Mouse (Mus musculus) T-helper 2 cell (primary cell): ENCODE measurements around the gene Pianp.

Experiments
- in situ Hi-C: fragments of 300-600 bp; cut with MboI, MseI; formaldehyde crosslinking; loops from one replicate; pipeline ENCODE4 v1.15.1; 2025; ENCODE audit warnings: high pct_unique_total_duplicates

The Pianp gene

DNA sequence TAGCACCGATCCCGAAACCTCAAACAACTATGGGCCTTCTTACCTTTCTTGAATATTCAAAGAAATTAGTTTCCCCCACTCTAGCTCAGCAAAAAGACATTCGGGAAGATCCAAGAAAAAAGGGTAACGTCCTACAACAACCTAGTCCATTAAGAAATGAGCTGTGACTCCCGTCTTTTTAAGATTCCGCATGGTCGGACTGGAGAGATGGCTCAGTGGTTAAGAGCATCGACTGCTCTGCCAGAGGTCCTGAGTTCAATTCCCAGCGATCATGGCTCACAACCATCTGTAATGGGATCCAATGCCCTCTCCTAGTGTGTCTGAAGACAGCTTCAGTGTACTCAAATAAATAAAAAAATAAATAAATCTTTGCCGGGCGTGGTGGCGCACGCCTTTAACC is 11.6 kb downstream of the Pianp start:
- in situ Hi-C loops, result loop anchor here (5.0 kb wide), 1 partner anchor 71 kb away; no protein-coding TSS in a partner anchor

DNA sequence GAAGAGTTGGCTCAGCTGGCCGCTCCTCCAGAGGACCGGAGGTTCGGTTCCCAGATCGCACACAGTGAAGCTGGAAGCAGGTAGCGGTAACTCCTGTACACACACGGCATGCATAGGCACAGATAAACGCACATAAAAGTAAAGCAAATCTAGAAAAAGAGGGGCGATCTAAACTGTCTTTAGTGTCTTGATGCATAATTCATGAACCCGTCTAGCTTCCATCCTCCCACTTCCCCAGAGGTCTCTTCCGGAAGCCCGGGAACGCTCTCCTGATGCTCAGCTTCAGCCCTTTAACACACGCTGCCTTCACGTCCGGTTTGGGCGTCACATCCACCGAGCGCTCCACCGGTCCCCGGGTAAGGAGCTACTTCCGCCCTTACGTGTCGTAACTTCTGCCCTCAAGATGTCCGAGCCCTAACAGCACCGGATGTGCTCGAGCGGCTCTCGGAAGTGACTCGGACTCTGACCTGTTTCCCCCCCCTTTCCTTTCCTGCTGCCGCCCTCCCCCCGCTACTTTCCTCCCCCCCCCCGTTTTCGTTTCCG is 12.2 kb downstream of the Pianp start:
- in situ Hi-C loops, result loop anchor here (5.0 kb wide), 1 partner anchor 71 kb away; no protein-coding TSS in a partner anchor

DNA sequence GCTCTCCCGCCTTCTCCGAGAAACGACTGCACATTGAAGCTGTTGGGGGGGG is 12.5 kb downstream of the Pianp start, which contains the start of gene Zfp384:
Zfp384 (plus strand) TSS at position 17 of the 52 bp plus-strand sequence.
- in situ Hi-C loops, result loop anchor here (5.0 kb wide), 1 partner anchor 72 kb away; no protein-coding TSS in a partner anchor

DNA sequence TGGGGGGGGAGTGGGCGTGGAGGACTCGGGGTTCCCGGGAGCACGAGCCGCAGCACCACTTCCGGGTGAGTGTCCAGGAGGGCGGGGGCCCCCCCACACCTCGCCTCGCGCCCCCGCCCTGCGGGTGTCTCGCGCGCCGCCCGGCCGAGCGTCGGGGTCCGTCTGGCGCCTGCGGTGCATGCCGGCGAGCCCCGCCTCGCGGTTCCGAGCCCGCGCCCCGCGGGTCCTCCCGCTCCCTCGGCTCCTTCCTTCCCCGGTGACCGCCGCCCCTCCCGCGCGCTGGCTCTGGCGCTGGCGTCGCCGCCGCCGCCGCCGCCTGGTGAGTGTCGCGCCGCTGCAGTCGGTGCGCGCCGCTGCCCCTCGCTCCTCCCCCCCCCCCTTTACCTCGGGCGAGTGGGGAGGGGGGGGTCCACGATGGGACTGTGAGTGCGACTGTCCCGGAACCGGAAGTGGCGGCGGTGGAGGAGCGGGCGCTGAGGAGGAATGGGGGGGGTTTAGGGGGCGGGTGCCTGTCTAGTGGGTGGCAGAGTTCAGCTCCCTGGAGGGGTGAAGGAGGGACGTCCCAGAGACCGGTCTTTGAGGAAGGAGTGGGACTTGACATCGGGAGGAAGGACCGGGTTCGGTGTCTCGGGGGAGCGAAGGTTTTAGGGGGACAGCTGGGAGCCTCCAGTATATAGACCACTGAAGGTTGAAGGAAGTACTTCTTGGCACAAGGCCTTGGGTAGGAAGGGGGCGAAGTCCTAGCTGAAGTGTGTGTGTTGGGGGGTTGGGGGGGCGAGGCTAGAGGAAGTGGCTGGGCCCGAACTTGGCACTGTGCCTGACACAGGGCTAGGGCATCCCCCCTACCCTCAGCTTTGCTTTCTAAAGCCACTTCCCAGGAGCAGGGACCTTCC is 12.9 kb downstream of the Pianp start:
- in situ Hi-C loops, result loop anchor here (5.0 kb wide), 1 partner anchor 72 kb away; no protein-coding TSS in a partner anchor

DNA sequence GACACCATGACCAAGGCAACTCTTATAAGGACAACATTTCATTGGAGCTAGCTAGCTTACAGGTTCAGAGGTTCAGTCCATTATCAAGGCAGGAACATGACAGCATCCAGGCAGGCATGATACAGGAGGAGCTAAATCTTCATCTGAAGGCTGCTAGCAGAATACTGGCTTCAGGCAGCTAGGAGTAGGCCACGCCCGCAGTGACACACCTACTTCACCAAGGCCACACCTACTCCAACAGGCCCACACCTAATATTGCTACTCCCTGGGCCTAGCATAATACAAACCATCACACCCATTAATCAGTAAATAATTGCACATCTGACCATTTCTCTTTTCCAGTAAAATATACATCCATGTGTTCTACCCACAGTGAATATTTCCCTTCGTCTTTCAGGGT is 21.2 kb downstream of the Pianp start:
- in situ Hi-C loops, result no loop called here

DNA sequence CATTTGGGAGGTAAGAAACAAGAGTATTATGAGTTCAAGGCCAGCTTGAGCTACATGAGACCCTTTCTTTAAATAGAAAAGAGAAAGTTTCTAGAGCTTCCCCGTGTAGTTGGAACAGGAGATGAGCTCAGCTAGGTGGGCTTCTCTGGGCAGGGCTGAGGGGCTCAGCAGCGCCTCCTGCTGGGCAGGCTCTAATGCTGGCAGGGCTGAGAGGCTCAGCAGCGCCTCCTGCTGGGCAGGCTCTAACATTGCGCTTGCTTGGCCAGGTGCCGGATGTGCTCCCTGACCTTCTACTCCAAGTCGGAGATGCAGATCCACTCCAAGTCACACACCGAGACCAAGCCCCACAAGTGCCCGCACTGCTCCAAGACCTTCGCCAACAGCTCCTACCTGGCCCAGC is 34.0 kb downstream of the Pianp start:
- in situ Hi-C loops, result loop anchor here (10.0 kb wide), 1 partner anchor 176 kb away; the partner anchor contains the start of gene P3h3

DNA sequence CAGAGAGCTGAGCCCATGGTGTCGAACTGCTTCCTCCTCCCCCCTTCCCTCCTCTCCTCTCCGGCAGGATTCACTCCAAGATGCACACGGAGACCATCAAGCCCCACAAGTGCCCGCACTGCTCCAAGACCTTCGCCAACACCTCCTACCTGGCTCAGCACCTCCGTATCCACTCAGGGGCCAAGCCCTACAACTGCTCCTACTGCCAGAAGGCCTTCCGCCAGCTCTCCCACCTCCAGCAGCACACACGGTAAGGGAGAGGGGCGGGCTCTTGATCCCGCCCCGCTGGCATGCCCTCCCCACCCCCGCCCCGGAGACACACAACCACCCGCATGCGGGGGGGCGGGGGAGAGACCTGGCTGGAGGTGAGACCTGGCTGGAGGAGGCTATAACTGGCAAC is 35.1 kb downstream of the Pianp start:
- in situ Hi-C loops, result loop anchor here (10.0 kb wide), 1 partner anchor 177 kb away; the partner anchor contains the start of gene P3h3

DNA sequence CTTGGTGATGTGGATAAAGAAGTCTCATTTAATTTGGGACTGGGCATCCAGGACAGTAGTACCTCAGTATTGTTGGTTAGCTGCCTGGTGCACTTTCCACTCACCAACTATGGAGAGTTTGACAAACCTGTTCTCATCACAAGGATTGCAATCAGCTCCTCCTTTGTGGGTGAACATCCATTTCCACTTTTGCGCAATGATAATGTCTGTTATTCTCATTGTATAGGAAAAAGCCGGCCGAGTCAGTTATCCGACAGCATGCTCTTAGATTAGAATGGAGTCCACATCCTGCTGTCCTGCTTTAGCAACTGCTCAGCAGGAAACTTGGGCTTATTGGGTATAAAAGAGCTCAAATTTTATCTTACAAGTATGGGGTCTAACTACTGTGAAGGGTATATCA is 42.2 kb downstream of the Pianp start:
- in situ Hi-C loops, result loop anchor here (10.0 kb wide), 1 partner anchor 184 kb away; the partner anchor contains the start of gene P3h3

DNA sequence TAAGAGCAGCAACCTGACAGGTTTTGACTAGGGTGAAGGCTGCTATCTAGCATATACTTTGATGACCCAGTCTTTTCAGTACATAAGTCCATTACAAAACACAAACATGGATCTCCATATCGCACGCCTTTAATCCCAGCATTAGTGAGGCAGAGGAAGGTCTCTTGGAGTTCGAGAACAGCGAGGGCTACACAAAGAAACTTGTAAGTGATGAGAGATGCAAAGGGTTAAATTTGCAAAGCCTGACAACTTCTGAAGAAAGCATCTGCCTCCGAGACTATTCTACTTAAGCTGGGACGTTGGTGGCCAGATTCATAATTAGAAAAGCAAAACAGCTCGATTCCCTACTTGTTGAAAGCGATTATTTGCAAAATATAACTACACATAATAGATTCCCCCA is 42.6 kb downstream of the Pianp start:
- in situ Hi-C loops, result loop anchor here (10.0 kb wide), 1 partner anchor 184 kb away; the partner anchor contains the start of gene P3h3

DNA sequence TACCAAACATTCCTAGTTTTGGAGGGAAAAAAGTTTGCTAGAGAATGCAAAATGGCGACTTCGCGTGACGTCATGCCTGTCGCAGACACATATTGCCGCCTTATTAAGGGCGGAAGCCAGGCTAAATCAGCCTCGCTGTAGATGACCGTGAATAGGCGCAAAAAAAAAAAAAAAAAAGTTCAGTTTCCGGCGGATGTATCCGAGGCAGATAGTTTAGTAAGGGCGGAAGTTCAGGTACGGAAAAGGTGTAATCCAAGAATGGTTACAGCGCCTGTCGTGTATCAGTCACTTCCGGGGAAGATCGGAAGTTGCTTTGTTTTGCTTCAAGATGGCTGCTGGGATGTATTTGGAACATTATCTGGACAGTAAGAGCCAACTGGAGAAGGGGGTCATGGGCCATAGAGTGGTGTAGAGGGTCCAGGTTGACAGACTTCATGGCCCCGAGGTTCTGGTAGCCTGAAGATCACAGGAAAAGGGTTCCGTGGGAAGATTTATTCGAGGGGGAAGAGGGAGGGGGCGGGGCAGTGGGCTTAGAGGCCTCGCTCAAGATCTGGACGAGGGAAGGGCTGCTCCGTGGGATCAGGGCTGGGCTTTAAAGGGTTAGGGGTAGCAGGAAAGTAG is 43.1 kb downstream of the Pianp start, which contains the start of gene Ing4:
Ing4 (plus strand) TSS at position 228 of the 621 bp plus-strand sequence.
- in situ Hi-C loops, result loop anchor here (10.0 kb wide), 1 partner anchor 185 kb away; the partner anchor contains the start of gene P3h3

DNA sequence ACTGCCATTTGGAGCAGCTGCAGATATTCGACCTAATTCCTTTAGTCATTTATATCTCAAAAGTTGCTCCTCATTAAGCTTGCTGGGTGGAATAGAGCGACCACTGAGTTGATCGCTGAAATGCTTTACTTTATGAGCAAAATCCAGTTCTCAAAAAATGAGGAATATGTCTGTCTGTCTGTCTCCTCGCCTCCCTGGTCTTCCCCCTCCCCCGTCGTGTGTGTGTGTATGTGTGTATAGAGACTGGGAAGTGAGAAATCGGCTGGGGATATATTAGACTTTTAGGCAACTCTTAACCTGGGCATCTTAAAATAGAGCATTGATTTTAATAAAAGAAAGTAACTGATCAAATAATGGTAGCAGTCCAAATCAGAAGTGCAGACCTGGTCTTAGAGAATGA is 43.7 kb downstream of the Pianp start:
- in situ Hi-C loops, result no loop called here

DNA sequence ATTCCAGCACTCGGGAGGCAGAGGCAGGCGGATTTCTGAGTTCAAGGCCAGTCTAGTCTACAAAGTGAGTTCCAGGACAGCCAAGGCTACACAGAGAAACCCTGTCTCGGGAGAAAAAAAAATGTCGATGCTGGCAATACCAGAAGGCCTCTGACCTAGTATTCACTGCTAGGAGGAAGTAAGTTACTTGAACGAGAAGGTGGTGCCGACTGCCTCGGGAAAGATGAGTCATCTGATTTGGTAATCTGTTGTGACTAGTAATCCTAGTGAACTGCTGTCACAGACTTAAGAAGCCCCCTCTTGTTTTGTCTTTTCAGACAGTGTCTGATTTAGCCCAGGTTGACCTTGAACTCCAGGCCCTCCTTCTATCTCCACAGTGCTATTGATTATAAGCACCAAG is 44.6 kb downstream of the Pianp start:
- in situ Hi-C loops, result no loop called here

DNA sequence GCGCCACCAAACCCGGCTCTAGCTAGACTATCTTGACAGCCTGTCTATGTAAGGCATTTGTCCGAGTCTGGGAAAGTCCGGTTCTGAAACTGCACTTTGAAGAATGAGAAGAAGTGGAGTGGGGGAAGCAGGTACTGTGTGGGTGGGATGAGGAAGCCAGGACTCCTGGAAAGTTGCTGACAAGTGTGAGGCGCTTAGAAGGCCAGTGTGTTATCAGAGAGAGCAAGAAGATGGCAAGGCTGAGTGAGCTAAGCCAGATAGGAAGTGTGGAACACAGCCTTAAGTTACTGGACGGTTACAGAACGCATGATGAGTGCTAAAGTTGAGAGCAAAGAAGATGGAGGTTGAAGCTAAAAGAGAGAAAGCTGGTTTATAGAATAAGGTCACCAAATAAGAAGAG is 45.6 kb downstream of the Pianp start:
- in situ Hi-C loops, result no loop called here

DNA sequence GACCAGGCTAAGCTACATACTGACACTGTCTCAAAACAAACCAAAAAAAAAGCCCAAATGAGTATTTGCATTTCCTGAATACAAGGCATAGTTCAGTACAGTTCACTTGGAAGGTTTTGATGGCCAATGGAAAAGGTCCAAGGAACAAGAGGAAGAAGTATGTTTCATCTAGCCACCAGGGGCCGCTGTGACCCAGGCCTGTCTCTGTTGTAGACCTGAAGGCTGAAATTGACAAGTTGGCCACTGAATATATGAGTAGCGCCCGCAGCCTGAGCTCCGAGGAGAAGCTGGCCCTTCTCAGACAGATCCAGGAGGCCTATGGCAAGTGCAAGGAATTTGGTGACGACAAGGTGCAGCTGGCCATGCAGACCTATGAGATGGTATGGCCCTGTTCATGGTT is 50.2 kb downstream of the Pianp start:
- in situ Hi-C loops, result loop anchor here (5.0 kb wide), 1 partner anchor 36 kb away; no protein-coding TSS in a partner anchor

DNA sequence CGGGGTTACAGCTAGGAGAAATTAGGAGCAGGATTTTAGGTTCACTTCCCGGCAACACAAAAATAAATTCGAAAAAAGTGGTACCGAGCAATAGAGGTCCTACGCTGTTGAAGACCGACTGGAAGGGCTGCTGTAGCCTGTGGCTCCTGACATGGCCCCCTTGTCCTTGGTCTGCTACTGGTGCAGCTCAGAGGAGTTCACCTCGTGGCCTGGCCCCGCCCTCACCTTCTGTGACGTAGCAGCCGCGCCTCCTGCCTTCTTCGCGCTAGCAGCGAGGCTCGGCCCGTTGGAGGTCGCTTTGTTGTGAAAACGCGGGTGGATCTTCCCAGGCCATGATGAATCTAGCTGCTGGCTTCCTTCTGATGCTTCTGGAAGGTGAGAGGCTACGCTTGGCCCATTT is 53.2 kb downstream of the Pianp start, which contains the start of gene Acrbp:
Acrbp (plus strand) TSS at position 12 of the 400 bp plus-strand sequence.
- in situ Hi-C loops, result loop anchor here (5.0 kb wide), 1 partner anchor 33 kb away; no protein-coding TSS in a partner anchor

DNA sequence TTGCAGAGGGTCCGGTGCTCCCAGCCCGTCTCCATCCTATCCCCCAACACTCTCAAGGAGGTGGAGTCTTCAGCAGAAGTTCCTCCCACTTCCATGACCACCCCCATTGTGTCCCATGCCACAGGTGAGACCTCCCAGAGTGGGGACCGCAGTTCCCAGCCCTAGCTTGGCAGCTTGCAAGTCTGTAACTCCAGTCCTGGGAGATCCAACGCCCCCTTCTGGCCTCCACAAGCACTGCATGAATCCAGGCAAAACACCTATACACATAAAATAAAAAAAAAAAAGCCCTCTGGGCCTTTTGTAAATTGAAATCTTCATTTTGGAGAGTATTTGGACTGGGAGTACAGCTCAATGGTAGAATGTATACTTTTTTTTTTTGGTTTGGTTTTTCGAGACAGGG is 54.7 kb downstream of the Pianp start:
- in situ Hi-C loops, result no loop called here
